Mouse (Mus musculus) urinary bladder, adult 18-20 months (tissue): Measurements from ENCODE around the gene Pklr.
"Not testable (repeated sequence)": the region's sequence is repeated elsewhere in the genome, so short reads cannot be mapped to it uniquely, and the experiment has no call there.

Experiments
- DNase-seq, 2 experiments: peaks; one replicate each; pipeline ENCODE4 v3.0.0; 2022; ENCODE audit warnings: low spot score in 2 of 2, mixed read lengths in 2 of 2

Pklr gene

DNA sequence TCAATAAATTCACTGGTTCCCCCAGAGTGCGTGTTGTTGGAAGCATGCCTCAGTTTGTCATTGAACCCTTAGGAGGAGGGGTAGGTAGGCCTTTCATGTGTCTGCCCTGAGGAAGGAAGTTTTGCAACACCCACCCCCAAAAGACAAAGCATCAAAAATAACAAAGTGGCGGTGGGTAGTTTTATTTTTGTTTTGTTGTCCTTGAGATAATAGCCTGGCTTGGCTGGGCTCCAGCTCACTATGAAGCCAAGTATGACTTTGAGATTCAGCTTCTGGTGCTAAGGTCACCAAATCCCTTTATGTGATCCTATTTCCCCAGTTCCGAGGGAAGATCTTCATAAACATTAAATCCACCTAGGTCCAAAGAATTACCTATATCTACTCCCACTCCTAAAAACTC, 11.7 kb upstream of the Pklr start:
- DNase-seq: no peak

DNA sequence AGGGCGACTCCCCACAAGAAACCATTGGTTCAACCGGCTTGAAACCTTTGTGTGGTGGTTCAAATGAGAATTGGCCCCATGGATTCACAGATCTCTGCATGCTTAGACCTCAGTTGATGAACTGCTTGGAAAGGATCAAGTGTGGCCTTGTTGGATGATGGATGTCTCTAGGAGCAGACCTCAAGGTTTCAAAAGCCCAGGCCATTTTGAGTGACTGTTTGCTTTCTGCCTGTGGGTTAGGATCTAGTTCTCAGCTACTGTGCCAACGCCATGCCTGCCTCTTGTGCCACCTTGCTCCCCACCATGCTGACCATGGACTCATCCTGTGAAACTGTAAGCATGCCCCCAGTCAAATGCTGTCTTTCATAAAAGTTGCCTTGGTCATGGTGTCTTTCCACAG, 10.0 kb upstream of the Pklr start:
- no peak for DNase-seq

DNA sequence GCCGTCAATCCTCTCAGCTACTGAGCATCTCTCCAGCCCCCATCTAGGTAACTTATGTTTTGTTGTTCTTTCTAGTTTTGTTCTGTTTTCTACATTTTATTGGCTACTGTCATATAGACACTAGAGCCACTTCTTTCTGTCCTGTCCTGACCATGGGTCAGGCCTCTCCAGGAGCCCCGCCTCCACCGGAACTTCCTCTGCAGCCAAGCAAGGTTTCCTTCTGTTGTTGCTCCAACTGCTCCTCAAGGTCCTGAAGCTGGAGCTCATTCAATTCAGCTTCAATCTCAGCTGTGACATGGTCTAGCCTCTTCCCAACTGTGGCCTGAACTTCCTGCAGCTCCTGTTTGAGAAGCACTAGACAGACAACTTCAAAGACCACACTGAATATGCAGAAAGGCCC, 6.0 kb upstream of the Pklr start:
- no peak for DNase-seq

DNA sequence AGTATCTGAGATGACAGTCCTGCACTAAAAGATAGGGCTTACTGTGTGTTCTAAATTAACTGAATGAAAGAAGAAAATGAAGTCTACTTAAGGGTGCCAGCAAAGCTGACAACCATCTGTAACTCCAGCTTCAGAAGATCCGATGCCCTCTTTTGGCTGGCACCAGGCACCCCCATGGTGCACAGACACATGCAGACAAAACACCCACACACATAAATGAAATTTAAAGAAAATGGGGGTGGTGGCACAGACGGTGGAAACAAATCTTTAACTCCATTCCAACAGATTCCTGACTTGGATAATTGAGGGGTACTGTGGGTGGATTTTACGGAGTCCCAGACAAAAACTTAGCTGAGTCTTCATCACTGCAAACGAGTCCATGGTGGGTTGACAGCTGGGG, 4.1 kb upstream of the Pklr start:
- DNase-seq: no peak

DNA sequence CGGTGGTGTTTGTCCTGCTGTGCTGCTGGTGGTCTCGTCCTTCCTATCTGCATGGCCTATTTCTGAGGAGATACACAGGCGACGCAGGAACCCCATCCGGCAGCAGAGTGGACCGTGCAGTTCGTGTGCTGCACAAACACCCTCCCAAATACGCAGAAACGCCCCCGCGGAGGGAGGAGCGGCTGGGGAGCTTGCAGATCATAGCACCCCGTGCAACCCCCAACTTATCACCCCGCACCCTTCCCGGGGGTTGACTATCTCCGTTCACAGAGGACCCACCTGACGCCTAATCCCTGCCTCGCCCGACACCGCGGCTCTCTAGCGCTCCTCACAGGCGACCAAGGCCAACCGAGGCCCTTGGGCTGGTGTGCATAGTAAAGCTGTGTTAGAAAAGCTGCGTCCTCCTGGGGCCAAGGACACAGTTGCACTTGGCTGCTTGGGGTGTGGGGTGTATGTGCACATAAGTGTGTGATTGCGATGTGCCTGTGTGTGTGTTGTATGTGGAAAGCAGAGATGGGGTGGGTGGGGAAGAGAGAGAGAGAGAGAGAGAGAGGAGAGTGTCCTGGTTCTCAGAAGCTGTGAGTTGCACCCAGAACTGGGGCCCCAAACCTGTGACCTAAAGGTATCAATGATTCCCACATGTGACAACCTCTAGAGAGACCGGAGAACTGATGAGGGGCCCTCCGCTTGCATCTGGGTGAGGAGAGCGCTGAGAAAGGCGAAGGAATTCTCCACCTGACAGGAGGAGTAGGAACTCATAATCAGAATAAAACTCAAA, 3.5 kb upstream of the Pklr start:
- DNase-seq: no peak

DNA sequence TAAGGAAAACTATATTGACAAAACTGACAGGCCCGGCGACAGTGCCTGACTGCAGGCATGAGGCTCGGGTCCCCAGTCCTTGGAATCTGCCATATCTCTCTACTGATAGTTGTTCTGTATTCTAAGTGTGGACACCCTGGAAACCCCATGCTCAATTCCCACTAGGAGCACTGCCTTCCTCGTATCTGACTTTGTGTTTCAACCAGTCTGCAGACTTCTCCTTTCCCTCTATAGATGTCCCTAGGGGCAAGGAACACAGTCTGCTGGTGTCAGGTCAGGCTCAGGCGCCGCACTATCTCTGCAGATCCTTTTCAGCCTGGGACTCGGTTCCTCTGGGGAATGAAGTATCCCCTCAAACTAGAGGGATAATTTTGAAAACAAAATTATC, 2.9 kb upstream of the Pklr start:
- no peak for DNase-seq

DNA sequence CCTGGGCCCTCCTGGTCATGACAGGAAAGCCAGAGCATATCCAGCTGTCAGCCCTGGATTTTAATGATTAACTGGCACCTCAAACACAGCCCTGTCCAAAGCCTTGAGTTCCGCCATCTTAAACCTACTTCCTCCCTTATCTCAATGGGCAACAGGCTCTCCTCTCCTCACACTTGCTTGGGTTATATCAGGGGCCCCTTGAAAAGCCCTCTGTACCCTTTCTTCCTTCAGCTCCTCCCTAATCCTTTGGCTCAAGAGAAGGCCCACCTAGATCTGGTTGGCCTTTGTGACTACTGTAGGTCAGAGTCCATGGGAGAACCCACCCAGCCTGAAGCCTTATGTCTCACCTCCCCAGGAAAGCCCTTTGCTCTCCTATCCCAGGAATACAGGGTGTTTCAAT, 2.2 kb upstream of the Pklr start:
- DNase-seq: no peak

DNA sequence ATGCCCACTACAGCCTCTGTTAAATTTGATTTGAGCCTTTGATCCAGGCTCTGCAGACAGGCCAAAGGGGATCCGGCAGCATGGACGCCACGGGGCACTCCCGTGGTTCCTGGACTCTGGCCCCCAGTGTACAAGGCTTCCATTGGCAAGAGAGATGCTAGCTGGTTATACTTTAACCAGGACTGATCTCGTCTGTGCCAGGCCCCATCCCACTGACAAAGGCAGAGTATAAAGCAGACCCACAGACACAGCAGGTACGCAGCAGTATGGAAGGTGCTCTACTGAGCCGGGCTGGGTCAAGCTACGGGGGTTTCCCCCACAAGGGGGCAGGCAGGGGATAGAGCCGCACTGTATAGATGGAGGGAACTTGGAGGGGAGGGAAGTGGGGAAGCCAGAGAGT, 423 bp downstream of the Pklr start:
- no peak for DNase-seq

DNA sequence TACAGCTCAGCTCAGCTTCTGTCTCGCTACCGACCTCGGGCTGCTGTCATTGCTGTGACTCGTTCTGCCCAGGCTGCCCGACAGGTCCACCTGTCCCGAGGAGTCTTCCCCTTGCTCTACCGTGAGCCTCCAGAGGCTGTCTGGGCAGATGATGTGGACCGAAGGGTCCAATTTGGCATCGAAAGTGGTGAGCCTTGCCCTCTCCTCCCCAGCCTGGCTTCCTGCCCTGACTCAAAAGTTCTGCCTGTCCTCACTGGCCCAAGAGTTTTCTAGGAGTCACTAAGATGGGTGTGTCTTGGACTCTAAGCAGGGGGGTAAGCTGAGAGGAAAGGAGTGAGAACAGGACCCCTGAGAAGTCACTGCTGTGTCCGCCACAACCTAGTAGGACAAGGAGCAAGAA, 8.9 kb downstream of the Pklr start:
- DNase-seq: no peak

DNA sequence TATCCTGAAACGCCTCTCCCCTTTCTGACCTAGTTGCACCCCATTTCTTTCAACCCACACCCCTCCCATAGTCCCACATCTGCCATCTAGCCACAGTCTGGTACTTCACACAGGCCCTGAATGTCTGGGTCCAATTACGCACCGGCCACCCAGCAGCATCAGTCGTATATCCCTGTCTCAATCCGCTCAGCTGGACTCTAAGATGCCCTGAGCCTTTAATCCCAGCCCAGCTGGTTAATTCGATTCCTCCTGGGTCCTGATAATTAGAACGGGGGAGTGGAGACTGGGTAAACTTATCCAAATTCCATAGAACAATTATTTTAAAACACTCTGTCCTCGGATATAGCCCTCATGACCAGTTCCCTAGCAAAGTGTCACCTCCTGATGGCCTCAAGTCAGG, 9.6 kb downstream of the Pklr start:
- no peak for DNase-seq

DNA sequence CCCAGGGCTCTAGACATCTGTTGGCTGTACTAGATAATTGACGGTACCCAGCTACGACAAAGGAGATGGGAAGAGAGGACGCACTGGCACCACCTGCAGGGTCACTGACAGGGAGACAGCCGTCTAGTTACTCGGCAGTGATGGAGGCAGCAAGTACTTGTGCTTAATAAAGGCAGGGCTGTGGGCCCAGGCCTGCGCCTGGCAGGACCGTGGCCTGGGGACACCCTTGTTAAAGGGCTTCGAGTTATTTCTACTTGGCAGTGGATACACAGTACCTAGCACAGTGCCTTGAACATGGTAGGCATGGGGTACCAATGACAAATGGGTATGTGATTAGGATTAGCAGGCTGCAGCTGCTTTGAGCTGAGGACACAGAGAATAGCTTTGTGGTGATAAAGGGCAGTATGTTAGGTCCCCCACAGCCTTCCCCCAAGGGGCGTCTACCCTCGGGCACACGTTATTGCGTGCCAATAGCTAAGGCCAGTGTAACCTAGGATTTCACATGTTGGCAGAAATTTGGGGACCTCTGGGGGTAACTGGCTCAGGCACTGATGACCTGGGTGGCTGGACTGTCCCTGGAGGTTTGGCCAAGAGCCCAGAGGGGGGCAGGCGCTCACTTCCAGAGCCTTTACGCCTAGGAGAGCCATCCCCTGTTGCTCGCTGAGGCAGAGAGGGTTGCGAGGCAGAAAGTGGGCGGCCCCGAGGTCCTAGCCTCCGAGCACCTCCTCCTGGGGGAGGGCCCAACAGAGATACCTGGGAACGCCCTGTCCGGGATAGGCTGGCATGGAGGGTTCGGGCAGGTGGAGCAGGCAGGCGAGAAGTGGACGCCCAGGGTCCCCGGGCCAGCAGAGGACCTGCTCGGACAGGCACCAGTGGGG, 11.4 kb downstream of the Pklr start:
- DNase-seq: peak in 1 of 2 experiments; percentile 13

DNA sequence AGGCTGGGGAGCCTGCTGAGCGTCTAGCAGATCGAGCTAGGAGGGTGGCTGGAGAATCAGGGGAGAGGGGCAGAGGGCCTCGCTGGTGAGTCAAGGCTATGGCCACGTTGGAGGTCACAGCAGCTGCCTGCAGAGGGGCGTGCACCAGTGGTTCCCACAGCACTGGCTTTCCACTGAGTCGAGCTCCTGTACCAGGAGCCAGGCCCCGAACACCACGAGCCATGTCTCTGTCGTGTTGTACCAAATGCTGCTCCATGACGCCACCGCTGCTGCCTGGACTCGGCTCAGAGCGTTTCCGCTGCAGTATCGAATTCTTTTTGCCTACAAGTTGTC, 12.0 kb downstream of the Pklr start:
- no peak for DNase-seq

DNA sequence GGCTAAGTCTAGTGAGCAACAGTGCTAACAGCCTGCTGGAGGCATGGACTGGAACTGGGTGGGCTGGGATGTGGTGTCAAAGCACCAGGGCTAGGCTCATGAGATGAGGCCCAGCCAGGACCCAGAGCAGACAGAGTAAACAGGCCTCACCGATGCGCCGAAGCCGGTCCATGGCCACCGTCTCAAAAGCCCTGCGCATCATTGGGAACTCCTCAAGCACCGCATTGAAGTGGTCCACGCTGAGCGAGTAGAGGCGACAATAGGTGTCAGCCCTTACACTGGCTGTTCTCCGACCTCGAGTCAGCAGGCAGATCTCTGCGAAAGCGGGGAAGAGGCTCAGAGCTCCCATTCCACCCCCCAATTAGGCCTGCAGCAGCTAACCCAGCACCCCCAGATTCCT, 12.6 kb downstream of the Pklr start:
- no peak for DNase-seq

DNA sequence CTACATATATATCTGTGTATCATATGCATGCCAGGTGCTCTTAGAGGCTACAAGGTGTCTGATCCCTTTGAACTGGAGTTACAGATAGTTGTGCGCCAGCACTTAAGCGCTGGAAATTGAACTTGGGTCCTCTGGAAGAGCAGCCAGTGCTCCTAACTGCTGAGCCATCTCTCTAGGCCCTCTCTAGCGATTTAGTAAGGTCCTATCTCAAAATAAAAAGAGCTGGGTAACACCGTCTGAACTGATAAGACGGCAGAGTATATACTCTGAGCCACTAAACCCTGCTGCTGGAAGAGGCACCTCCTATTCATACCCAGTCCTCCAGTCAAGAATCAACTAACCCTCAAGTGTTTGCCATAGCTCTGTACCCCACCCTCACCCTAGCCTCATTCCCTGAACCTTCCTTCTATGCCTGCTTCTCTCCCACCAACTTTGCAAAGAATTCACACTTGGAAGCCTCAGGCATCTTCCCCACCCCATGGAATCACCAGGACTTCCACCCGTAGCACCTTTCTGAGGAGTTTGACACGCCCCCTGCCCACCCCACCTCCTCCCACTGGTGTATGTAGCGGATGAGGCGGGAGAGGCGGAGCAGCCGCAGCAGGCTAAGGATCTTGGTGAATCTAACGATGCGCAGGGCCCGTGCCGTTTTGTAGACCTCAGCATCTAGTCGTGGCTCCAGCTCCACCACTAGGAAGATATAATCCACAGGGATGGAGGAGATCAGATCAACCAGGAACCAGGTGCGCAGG, 16.3 kb downstream of the Pklr start:
- no peak for DNase-seq

DNA sequence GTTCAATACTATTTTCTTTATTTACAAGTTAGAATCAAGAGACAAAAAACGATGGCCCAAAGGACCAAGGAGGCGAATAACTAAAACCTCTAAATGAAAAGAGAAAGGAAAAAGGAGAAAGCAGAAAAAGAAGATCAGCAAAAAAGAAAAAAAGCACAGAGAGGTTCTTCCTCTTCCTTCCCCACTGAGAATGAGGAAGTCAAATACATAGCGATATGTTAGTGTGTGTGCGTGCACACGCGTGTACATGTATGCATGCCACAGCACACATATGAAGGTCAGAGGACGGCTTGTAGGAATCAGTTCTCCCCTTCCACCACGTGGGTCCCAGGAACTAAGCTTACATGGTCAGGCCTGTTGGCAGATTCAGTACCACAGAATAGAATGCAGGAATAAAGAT, 21.0 kb downstream of the Pklr start:
- no peak for DNase-seq

DNA sequence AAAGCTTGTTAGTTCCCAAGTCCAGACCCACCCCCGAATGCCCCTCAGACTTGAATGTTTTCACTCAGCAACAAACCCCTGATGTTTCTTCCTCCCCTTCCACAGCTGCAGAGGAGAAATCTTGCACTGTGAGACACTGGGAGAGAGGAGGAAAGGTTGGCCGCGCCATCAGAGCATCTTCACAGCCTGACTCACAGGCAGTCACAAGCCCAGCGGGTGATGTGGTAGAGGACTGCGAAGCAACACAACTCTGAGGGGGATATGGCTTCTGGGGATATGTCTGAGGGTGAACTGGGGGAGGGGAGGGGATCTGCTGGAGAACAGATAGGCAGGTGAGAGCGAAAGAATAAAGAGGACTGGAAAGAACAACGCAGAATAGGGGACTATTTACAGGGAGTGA, 22.7 kb downstream of the Pklr start:
- no peak for DNase-seq

DNA sequence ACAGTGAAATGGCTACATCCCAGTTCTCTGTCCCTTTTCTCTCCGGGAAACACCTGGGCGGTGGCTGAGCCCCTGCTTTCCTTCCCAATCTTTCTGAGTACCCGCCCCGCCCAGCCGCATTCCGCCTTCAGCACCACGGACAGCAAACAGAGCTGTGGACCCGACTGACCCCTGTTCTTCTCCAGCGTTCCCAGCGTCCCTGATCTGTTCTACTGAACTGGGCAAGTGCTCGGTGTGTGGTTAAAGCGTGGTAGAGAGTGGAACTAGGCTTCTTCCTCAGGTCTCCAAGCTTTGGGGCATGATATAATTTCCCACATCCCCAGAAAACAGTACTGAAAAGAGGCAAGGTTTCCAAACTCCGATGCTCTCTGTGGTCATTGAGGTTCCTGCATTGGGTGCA, 23.3 kb downstream of the Pklr start:
- DNase-seq: peak in 1 of 2 experiments; percentile 56

DNA sequence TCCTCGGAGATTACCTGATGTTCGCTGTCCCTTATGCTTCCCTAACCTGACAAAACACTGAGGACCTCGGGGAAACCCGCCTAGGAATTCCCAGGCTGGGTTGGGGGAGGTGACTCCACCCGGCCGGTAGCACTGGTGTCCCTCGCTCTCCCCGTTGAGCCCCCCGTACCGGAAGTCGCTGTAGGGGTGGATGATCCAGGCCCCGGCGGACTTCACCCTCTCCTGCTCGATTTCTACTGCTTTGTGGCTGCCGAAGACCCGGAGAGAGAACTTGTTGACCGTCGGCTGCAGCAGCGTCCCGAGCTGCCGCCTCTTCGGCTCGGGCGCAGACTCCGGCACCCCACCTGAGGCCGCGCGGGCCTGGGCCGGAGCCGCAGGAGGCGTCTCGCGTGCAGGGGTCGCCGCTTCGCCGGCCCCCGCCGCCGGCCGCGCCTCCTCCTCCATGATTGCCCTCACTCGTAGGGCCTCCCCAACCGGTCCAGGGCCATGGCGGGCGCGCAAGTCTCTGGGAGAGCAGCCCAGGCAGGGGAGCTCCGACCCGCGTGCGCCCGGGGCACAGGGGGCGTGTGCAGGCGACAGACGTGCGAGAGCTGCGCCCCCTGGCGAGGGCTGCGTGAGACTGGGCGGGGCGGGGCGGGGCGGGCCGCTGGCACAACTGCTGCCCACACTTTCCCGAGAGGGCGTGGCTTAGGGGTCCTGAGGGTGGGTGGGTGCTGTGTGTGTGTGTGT, 23.8 kb downstream of the Pklr start, which contains the start of gene Hcn3:
Gene Hcn3, minus strand, starts transcription at position 581 of the 729 bp plus-strand sequence.
- DNase-seq: no peak

DNA sequence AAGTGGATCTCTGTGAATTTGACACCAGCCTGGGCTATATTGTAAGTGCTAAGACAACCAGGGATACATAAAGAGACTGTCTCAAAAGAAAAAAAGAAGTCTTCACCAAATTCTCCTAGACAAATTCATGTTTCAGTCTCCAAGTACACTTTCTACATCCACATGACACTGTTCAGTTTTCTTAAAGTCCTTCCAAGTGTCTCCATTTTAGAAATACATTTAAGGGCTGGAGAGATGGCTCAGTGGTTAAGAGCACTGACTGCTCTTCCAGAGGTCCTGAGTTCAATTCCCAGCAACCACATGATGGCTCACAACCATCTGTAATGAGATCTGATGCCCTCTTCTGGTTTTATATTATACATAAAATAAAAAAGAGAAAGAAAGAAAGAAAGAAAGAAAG, 25.3 kb downstream of the Pklr start:
- DNase-seq: not testable (repeated sequence)

DNA sequence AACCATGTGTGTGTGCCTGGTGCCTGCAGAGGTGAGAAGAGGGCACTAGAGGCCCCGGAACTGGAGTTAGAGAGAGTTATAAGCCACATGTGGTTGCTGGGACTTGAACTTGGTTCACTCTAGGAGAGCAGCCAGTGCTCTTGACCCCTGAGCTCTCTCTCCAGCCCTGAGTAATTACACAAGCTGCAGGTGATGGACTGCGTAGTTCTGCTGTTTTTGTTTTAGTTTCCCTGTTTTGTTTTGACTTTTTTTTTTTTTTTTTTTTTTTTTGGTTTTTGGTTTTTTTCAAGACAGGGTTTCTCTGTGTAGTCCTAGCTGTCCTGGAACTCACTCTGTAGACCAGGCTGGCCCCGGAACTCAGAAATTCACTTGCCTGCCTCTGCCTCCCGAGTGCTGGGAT, 25.8 kb downstream of the Pklr start:
- DNase-seq: no peak

DNA sequence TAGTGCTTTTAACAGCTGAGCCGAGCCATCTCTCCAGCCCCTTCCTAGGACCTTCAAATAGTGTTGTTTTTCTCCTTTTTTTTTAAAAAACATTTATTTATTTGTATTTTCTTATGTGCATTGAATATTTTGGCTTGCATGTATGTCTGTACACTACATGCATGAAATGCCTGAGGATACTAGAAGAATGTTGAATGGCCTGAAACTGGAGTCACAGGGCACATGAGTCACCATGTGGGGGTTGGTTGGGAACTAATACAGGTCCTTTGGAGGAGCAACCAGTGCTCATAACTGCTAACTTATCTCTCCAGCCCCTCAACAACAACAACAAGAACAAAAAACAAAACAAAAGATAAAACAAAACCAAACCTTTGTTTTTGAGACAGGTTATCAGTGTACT, 27.2 kb downstream of the Pklr start:
- DNase-seq: no peak
